Mouse (Mus musculus) gastrocnemius, postnatal 4 days (tissue): Measurements from ENCODE around the gene Nradd. TPM values are rescaled to one million over a fixed set of nuclear protein-coding genes. Genes with fewer than 3 reads are reported as not detected.

Experiments used
- DNase-seq, 2 experiments: peaks; one replicate each; pipeline ENCODE4 v3.0.0; 2021 to 2022; ENCODE audit warnings: low spot score in 2 of 2, mixed read lengths in 2 of 2
- long read RNA-seq, 2 experiments: library from polyadenylated mRNA; stranded (forward); transcript quantifications; one replicate each; pipeline ENCODE4 v2.0.0; 2021
- total RNA-seq, 2 experiments: library from RNA; stranded (reverse); gene quantifications; 2 replicates each; pipeline ENCODE4 v1.2.3; 2021

The Nradd gene
- 1 to 10 TPM; 4.0 to 4.3 TPM for total RNA-seq
- long read RNA-seq, experiment 1, partial matches to known transcripts = 0 of 2 reads
- long read RNA-seq, experiment 1, other reads (novel, unspliced or antisense) = 1 of 2 reads
- long read RNA-seq, experiment 2, partial matches to known transcripts = 0 of 2 reads
- long read RNA-seq, experiment 2, other reads (novel, unspliced or antisense) = 0 of 2 reads

GRCm38 (mm10) chr9:110624361-110625166, at the start of gene Nradd:
TSS of gene Nradd (minus strand) at chr9:110624452.
- peak; percentile 83 to 89 for DNase-seq

- no peak for DNase-seq
Measured at GRCm38 (mm10) chr9:110673107-110673752, 49.0 kb upstream of the Nradd start.

DNA sequence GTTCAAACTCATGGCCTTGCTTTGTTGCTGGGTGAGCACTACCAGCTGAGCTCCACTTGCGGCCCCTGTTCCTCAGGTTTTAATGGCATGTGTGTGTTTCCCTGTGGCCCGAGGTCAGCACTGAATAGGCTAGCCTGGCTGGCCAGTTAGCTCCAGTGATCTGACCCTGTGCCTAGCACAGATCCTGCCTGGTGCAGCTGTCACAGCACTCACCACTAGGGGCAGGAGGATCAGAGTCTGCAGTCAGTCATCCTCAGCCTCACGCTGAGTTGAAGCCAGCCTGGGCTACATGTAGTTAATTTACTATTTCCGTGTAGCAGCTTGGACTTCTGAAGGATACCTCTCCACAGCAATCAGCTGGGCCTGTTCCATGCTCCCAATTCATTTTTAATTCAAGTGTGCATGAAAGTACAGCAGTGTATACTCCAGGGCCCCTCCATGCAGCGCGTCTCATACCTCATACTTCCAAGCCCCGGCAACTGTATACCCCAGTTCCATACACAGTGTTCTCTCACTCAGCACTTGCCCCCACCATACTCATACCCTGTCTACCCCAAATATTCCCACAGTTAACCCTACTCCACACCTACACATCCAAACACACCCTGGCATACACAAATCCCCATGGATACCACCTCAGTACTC, 48.3 kb upstream of the Nradd start:
- DNase-seq = no peak

DNA sequence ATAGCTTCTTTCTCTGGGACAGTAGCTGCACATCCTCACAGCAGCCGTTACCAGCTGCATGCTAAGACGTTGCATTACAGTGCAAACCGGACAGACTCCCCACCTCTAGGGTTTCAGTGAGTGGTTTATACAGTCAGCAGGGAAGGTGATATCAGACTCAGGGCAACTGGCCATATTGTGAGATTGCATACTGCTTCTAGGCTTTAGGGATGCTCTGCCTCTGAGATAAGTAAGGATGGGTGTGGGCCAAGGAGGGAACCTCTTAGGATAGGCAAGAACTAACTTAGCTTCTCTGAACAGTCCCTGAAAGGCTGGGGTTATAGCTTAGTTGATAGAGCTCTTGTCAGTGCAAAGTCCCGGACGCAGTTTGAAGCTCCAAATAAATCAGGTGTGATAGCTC, 45.5 kb upstream of the Nradd start:
- no peak for DNase-seq

DNA sequence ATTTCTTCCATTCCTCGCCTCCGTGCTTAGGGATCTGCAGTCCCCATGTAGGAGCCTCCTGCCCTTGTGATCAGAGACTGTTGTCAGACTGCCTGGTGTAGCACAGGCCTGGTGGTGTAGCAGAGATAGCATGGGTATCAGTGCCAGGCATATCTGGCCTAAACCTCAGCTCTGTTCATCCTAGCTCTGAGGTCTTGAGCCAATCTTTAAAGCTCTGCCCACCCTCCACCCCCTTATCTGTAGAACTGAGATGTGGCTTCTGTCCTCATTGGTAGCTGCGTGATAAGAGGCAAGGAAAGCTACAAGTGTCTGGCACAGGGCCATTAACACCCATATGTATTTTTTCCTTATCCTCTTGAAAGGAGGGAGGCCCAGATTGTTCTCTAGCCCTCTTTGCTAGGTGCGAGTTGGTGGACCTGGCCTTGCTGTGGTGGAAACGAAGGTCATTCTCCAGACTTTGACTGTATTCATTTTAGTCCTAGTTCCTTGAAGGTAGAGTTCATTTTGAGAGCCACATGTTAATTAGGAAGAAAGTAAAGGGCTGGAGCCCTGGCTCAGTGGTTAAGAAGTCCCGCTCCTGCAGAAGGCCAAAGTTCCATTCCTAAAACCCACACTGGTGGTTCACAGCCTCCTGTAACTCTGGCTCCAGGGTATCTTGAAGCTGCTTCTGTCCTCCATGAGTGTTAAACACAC, 44.5 kb upstream of the Nradd start:
- DNase-seq = no peak

GRCm38 (mm10) chr9:110667219-110667836, 43.1 kb upstream of the Nradd start:
- DNase-seq = no peak

DNA sequence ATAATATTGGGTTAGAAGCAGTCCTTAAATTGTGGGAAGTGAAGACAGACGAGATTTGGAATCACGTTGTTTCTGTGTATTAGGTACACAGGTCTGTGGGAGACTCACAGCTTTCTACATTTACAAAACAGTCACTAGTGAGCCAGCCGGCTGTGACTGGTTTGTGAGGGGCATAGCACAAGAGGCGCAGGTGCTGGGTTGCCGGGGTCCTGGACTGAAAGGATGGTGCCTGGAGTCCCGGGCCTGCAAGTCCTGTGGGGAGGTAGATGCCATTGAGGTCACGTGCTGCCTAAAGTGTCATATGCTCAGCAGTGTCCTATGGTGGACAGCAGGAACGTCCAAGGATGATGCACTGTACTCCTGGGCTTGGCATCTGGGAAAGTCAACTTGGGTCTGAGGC, 42.1 kb upstream of the Nradd start:
- no peak for DNase-seq

- no peak for DNase-seq
Measured at GRCm38 (mm10) chr9:110665912-110666311, 41.7 kb upstream of the Nradd start.

GRCm38 (mm10) chr9:110662844-110663243, 38.6 kb upstream of the Nradd start:
- no peak for DNase-seq

GRCm38 (mm10) chr9:110660856-110661612, 36.8 kb upstream of the Nradd start:
- DNase-seq = no peak

GRCm38 (mm10) chr9:110660208-110660607, 36.0 kb upstream of the Nradd start:
- no peak for DNase-seq

DNA sequence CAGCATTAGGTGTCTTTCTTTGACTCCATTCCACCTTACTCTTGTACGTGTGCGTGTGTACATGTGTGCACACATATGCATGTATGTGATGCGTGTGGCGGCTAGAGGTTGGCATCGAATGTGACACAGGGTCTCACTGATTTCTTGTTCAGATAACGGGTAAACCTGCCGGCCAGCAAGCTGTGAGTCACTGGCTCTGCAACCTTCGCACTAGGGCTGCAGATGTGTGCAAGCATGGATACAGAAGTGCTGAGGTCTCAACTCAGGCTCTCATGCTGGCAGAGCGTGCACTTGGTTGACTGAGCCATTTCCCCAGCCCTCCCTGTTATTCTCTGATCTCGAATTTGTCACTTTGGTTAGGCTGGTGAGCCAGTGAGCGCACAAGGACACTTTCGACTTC, 35.3 kb upstream of the Nradd start:
- DNase-seq = no peak

- DNase-seq = no peak
Measured at GRCm38 (mm10) chr9:110657474-110658078, 33.3 kb upstream of the Nradd start.

DNA sequence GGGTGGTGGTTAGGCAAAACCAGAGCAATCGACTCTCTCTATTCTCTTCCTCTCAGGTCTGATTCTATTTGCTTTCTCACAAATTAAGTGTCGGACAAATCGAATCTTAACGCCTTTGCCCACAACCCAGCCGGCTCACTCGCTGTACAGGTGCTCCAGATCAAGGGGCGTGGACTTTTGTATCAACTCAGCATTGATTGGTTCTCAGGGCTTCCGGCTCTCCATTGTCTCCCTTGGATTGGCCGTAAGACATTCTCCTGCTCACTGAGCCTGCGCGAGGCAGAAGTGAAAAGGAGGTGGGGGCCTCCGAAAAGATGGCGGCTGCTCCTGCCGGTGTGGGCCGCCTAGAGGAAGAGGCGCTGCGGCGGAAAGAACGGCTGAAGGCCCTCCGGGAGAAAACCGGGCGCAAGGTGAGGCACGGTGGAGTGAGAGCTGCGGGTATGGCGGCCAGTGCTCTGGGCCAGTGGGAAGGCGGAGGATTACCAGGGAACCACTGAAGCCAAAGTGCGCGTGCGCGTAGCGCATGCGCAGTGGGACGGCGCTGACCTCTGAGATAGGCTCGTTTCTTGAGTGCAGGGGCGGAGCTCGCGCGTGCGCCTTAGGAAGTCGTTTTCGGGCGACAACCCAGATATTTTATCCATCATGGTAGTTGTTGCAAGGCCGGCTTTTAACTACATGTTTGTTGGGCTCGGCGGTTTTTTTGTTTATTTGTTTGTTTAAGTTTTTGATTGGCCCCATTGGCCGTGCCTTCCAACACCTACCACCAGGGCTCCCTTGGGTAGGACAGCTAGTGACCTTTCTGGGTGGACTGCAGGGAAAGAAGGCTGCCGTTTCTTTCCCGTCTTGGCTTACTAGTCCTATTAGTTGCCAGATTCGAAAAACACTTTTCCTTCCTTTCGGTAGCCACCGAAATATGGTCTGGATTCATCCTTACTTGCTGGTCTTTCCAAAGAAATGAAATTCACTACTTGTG, 32.3 kb upstream of the Nradd start, which contains the start of gene Ccdc12:
Gene Ccdc12, plus strand, starts transcription at position 255 of the 973 bp plus-strand sequence.
- peak; percentile 88 to 93 for DNase-seq

- no peak for DNase-seq
Measured at GRCm38 (mm10) chr9:110655651-110656007, 31.4 kb upstream of the Nradd start.

DNA sequence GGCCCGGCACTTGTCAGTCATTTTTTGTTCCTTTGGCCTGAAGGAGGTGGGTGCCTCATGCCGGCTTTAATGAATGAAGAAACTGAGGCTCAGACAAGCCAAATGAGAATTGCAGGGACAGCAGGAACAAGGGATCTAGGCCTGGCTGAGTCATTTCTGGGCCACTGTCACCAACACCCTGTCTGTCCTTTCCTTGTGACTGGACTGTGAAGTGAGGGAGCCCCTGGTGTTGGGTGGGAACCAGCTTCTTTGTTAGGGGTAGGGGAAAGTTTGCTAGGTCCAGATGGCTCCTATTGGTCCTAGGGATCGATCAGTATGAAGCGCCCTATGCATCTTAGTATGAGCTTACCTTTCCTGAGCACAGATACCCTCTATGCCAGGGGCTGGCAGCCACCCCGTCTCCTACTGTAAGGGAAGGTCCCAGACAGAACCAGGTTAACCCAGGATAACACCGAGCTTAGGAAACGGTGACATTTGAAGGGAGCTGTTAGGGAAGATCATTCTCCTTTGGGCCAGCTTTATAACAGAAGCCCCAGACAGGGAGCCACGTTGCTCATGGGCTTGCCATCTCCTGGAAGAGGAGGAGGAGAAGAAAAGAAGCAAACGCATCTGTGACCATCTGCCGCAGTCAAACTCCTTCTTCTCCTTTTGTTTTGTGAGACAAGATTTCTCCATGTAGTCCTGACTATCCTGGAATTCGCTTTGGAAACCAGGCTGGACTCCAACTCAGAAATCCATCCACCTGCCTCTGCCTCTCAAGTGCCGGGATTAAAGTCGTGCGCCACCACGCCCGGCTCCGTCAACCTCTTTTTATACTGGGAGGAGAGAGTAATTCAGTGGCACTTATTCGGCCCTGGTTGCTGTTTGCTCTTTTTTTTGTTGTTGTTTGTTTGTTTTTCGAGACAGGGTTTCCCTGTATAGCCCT, 30.7 kb upstream of the Nradd start:
- no peak for DNase-seq
